Mouse (Mus musculus) B cell, adult 2 months (primary cell): ENCODE measurements around the gene Prkn.

Experiments used
- DNase-seq, 2 experiments: peaks; one replicate each; pipeline ENCODE4 v3.0.0; 2022

Gene Prkn

DNA sequence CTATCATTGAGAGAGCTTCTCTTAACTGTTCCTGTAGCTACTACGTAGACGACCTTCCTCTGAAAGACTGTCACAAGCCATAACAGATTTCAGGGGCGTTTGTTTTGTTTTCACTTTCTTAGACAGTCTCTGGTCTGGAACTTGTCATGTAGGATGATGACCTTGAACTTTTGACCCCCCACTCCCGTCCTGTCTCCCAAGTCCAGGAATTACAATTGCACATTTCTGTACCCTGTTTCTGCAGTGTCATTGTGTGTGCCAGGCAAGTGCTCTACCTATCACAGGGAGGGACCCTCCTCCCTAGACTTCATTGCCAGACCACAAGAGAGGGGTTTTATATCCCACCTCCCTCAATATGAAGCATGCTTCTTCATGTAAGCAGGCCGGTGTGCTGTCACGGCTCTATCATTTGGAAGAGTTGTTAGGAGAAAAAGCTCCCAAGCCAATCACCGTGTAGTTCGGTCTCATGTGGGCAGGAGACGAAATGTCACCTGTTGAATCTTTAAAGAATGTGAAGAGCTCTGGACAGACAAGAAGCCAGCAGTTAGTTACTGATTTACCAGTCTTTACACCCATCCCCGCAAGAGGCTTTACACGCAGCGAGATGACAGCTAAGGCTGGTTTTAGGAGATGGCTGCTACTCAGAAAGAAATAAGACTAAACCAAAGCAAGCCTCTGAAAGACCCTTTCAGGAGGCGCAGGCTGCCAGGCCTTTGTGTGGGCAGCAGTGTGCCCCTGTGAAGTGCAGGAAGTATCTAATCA is 1027.3 kb downstream of the Prkn start:
- no peak for DNase-seq

DNA sequence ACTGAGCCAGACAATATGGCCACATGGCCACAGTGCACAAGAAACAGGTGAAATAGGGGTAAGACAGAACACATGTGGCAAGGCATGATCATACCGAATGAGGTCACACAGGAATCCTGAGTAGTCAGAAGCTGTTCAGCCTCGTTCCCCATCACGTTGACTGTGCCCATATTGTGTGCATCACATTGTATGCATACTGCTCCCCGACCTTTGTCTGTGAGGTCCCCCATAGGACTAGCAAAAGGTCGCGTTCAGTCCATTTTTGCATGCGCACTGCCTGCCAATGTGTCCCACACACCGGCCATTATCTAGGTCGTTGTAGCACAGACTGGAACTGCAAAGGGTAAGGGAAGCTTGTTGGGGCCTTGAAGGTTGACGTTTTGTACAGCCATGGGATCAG is 1030.4 kb downstream of the Prkn start:
- no peak for DNase-seq

DNA sequence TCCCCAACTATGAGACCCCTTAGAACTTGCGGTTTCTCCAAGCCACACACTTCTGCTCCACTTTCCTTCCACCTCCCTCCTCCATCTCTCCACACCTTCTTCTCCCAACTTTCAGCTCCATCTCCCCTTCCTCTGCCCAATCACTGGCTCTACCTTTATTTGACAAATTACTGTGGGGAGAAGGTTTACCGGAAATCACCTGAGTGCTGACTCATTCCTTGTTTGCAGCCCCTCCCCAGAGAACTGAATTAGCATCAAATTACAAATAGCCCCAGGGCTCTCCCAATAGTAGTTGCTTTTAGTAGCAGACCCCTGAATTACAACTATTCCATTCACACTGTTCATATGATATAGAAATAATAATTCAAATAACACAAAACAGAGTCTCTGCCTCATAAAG is 1036.1 kb downstream of the Prkn start:
- DNase-seq, result no peak

DNA sequence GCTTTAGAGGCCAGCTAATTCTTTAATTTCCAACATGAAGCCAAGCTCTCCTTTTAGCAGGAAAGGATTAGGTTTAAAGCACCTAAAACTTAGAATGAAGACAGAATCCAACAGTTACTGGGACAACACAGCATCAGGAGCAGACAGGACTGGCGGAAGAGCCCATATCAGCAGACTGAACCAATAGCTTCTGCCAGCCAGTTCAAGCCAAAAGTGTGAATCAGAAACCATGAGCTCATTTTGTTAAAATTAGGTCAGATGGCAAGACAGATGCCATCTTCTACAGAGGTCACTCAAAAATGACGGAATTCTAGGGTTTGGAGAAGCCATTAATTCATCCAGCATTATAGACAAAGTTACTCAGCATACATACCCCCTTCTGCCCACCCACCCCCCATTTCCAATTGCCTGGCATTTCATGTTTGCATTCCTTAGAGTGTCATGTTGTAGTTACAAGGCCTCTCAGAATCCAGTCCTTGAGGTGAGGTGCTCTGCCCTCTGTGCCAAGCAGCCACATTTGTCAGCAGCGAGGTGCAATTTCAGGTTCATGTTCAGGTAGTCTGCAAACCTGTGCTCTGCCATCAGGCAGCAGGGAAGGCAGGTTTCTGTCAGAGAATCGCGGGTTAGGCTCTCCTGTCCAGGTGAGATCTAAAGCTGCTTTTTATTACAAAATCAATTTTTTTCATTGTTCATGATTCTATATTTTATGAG is 1041.1 kb downstream of the Prkn start:
- DNase-seq, result no peak

GRCm38 (mm10) chr17:11885601-11886000 is 1045.4 kb downstream of the Prkn start:
- DNase-seq, result no peak

GRCm38 (mm10) chr17:11886963-11887362 is 1046.8 kb downstream of the Prkn start:
- DNase-seq, result no peak

DNA sequence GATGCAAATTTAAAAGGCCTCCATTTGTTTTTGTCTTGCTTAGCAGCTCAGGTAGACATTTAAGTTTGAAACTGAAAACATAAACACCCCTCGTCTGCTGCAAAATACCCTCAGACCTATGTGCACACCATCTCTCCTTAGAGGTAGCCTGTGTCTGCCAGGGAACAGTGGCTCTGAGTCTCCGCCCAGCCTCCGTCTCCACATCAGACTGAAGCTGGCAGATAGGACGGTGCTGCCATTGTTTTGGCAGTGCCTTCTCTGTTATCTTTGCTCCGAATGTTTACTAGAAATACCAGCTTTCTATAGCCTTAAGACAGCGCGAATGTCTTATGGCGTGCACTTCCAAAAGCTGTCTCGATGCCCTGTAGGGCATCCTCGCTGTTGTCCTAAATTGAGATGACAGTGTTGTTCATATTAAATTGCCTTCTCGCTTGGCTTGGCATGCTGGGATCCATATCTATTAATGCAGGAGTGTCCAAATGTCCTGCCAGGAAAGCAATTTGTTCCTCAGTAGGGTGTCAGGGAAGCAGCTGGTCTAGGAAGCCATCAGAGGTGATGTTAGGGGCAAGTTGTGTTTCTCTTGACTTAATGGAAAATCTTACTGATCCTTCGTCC is 1047.5 kb downstream of the Prkn start:
- DNase-seq, result no peak

- DNase-seq, result no peak
Observed at GRCm38 (mm10) chr17:11888806-11889205, 1048.6 kb downstream of the Prkn start.

DNA sequence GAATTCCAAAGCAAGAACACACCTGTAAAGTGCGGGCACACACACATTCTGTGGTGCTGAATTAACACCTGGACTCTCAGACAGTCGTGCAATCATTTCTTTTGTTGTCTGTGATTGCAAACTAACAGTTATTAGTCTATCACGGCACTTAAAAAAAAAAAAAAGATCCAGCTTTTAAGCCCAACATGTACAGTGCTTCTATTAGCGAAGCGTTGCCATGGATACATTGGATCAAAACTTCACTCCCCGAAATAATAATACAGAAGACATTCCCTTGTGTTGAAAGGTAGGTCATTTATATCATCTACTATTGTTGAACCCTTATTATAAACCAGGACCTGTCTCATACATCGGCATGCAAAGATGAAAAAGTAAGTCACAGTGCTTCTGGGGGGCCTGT is 1060.1 kb downstream of the Prkn start:
- DNase-seq, result no peak

- DNase-seq, result no peak
Observed at GRCm38 (mm10) chr17:11901731-11902130, 1061.5 kb downstream of the Prkn start.

GRCm38 (mm10) chr17:11903001-11903400 is 1062.8 kb downstream of the Prkn start:
- DNase-seq, result no peak

GRCm38 (mm10) chr17:11910668-11911398 is 1070.6 kb downstream of the Prkn start:
- no peak for DNase-seq

- DNase-seq, result no peak
Observed at GRCm38 (mm10) chr17:11912136-11912535, 1072.0 kb downstream of the Prkn start.

DNA sequence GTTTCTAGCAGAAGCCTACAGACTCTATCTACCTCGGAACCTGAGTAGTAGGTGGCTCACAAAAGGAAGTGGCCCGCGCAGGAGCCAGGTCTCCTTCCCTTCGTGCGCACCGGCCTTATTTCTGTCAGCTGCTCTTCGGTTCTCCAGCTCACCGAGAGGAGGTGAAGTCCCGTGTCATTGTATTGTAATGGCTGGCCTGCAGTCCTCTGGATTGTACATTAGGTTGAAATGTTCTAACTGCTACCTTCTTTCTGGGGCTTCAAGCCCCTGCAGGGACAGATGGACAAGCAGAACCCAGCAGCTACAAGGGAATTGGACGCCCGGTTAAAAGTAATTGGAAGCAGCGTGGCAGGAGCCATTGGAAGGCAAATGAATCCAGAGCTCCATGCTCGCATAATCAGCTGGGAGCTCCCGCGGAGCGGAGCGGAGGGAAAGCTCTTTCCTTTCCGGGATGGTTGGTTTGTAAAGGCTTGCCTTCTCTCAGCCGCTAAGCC is 1072.7 kb downstream of the Prkn start:
- no peak for DNase-seq

DNA sequence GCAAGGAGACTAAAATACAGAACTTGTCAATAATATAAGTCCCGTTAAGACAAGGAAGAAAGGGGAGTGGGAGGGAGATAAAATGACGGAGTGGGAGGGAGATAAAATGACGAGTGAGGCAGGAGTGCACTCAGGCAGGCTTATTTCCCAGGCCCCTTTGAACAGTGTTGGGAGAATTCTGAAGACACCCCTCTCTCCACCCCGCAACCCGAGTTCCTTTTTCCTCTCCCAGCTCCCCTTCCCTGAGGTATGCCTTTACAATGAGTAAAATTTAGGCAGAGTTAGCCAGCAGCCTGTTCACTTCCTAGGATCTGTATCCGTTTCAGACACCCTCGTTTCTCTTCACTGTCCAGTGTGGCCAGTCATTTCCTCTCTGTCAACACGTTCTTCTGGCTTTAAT is 1073.4 kb downstream of the Prkn start:
- DNase-seq, result no peak

DNA sequence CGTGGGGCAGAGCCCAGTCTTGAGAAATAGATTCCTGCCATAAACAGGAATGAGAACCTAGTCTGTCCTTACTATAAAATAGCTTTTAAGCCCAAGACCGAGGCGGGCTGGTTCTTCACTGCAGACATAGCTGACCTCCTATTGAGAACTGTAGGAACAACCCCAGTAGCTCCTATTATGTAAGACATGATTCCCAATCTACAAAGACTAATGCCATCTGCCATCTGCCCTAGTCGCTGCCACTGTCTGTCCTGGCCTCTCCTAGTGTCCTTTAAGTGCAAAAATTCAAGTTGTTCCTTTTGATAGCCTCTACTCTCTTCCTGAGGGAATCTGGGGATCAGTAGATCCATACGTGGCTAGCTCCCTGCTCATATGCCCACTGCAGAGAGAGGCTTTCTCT is 1074.3 kb downstream of the Prkn start:
- no peak for DNase-seq

DNA sequence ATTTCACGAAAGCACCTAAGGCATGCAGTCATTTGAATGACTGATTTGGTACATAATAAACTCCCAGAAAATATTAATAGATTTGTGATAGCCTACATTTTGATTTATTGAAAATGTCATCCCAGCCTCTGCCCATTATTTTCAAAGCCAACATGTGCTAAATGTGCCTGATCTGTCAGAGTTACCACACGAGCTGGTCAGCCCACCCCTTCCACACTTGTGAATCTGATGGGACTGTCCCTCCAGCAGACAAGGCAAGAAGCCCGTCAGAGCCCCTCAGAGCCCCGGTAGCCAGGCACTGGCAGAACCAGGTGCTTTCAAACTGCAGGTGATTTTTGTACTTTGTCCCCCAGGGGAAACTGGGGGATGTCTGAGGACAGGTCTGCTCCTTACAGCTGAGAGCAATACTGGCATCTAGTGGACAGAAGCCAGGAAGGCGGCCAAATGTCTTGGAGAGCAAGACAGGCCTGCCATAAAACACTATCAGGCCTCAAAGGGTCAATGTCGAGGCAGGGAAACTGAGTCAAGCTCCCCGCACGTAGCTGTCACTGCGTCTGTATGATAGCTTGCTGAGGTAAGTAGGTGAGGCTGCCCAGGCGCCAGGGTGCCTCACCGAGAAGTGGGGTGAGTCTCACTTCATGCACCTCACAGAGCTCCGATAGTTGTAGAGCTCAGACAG is 1078.1 kb downstream of the Prkn start:
- no peak for DNase-seq

DNA sequence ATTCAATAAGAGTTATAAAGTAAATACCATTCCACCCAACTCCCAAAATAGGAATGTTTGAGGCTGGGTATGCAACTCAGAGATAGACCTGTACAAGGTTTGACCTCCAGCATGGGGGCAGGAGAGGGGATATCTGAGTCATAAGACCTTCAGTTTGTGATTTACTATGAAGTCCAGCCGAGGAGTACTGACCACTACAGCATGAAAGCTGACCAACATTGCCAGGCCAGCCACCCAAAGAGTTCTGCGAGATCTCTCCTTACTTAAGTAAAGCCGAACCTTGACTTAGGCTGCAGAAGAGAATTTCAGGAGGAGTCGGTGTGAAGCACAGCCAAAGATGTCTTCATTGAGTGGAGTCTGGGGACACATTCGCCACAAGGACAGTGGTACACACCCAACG is 1079.4 kb downstream of the Prkn start:
- no peak for DNase-seq

DNA sequence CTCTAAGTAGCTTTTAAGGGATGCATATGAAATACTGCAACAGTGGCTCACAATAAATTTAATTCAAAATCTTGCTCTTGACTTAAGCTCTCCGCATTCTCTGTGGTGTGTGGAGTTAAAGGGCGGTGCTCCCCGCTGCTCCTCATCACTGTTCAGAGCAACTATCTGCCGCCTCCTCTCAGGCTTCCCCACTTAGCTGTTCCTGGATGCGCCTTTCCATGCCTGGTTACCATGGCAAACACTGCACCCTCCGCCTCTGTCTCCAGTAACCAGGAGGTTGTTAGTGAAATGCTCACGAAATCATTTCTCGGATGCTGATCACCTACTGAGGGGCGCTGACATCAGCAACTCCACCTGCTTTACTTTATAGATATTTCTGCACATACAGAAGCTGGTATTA is 1080.8 kb downstream of the Prkn start:
- DNase-seq, result no peak

DNA sequence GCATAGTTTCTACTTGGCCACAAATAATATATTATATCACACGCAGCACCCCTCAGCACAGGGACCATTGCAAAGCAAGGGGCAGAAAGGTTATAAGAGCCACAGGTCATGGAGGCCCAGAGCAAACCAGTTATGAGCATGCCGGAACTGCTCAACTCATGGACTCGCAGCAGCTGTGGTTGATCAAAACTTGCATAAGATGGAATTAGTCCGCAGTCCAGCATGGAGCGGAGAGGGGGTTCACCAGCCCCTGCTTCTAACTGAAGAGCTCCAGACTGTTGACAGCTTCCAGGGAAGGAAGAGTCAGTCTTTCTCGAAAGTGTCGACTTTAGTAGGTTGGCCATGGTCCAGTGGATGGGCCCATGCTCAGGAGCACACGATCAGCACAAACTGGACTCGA is 1083.8 kb downstream of the Prkn start:
- no peak for DNase-seq

DNA sequence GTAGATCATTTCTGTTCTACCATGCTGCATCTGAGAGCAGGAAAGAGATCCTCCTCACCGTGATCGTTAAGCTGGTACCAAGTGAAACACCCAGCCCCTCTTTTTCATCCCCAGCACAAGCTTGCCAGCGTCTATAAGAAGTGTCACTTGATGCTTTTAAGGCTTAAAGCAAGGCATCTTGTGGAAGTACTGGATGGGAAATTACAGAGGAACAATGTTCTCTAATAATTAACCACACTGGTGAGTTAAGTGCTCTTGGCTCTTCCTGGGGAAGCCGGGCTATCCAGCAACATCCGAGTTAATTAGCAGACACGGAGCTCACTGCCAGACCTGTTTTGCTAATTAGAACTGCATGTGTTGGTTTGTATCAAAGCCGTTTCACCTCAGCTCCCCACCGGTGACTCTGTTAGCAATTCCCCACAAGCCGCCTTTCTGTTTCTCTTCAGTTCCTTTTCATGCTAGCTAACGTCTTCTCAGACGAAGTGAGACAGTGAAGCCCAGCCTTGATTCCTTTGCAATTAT is 1086.7 kb downstream of the Prkn start:
- DNase-seq, result no peak

DNA sequence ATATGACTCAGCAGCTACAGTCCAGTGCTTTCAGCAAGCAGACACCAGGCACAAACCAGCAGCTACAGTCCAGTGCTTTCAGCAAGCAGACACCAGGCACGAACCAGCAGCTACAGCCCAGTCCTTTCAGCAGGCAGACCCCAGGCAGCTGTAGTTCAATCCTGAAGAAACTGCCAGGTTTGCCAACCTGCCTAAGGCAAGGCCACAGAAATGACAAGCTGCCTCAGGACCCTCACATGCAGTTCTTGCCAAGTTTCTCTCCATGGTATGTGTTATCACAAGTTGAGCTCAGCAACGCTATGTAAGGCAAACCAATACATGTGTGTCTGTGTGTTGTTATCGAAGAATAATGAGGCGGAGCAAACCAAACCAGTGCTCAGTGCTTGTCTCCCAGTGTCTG is 1091.5 kb downstream of the Prkn start:
- DNase-seq, result no peak
